Mouse (Mus musculus) layer of hippocampus, postnatal 10 days (tissue): ENCODE results near the gene Rnft2. TPM values are rescaled to one million over a fixed set of nuclear protein-coding genes. Genes with fewer than 3 reads are reported as not detected.

Experiments used
- DNase-seq, 2 experiments: peaks; one replicate each; pipeline ENCODE4 v3.0.0; 2021; ENCODE audit warnings: low spot score in 2 of 2
- total RNA-seq, 2 experiments: library from RNA; stranded (reverse); gene quantifications; 2 replicates each; pipeline ENCODE4 v1.2.3; 2021

Rnft2 gene
- total RNA-seq, 2 experiments from 2014 or later, result 85.9 to 91.1 TPM

- DNase-seq, result no peak
Observed at GRCm38 (mm10) chr5:118253551-118253950, 8.6 kb upstream of the Rnft2 start.

GRCm38 (mm10) chr5:118250987-118251386, 6.1 kb upstream of the Rnft2 start:
- no peak for DNase-seq

- no peak for DNase-seq
Observed at GRCm38 (mm10) chr5:118247378-118247777, 2.5 kb upstream of the Rnft2 start.

DNA sequence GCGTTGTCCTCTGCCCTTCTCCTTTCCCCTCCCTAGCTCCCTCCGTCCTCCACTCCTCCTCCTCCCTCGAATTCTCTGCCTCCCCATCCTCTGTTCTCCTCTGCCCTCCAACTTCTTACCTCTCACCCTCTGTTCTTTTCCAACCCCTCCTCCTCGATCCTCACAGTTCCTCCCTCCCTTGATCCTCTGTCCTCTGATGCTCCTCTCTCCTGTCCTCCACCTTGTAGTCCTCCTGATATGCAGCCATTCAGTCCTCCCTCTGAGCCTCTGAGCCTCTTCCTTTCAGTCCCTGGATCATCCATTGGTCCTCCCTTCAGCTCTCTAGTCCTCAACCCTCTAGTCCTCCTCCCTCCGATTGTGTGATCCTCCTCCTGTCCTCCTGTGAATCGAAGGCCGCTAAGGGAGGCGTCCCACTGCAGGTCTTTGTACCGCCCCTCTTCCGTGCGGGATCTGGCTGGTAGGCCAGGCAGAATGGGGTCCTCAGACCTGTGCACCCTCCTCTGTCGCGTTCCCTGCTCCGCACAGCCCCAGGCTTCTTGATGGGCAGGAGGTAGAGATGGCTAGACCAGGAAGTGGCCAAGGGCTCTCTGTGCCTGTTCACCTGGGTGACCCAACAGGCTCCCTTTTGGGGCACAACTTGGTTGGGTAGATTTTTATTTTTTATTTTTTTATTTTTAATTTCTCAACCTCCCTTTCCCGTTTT, 841 bp upstream of the Rnft2 start:
- DNase-seq, result peak in 1 of 2 experiments; percentile 28

GRCm38 (mm10) chr5:118239671-118240070, 5.2 kb downstream of the Rnft2 start:
- DNase-seq, result no peak

GRCm38 (mm10) chr5:118236891-118237290, 8.0 kb downstream of the Rnft2 start:
- peak; percentile 44 to 66 for DNase-seq

DNA sequence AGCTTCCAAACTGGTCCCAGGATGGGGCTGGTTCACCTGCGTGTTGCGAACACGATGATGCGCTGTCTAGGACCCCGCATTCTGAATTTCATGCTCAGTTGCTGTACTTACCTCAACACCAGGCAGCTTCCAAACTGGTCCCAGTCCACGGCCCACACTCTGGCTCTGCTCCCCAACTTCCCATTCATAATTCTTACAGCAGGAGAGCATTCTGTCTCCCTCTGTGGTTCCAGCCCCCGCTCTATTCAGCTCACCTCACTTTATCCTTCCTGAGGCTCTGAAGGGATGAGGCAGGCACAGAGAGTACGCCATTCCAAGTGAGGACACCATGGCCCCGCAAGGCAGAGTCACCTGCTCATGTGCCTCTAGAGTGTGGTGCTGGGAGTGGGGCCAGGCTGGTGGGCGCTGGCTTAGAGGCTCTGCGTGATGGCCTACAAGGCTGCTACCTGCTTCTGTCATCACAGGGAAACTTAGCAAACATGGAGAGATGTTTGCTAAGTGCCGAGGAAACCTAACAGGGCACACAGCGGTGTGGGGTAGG, 14.8 kb downstream of the Rnft2 start:
- no peak for DNase-seq

DNA sequence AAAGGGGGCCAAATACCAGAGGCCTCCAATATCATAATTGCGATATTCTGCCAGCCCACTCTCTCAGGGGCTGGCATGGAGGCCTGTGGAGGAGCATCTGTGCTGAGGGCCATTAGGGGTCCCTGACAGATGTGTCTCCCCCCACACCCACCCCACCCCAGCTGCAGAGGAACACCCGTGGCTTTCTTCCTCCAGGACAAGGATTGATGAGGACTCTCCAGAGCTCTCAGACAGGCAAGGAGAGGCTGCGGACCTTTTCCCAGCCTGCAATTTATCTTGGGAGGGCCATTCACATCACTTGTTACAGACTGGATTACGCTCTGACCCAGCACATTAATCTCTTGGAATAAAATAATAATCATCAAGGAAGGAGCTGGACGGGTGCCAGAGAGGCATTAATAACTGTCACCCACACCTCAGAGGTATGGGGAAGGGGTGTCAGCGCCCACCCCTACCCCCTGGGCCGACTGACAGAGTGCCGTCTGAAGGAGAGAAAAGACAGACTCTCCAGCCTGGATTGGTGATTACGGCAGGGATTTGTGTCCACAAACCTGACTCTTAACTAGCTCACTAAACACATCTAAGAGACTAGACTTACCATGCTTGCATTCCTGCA, 21.7 kb downstream of the Rnft2 start:
- DNase-seq, result no peak

- peak; percentile 30 to 45 for DNase-seq
Observed at GRCm38 (mm10) chr5:118217410-118217809, 27.5 kb downstream of the Rnft2 start.

DNA sequence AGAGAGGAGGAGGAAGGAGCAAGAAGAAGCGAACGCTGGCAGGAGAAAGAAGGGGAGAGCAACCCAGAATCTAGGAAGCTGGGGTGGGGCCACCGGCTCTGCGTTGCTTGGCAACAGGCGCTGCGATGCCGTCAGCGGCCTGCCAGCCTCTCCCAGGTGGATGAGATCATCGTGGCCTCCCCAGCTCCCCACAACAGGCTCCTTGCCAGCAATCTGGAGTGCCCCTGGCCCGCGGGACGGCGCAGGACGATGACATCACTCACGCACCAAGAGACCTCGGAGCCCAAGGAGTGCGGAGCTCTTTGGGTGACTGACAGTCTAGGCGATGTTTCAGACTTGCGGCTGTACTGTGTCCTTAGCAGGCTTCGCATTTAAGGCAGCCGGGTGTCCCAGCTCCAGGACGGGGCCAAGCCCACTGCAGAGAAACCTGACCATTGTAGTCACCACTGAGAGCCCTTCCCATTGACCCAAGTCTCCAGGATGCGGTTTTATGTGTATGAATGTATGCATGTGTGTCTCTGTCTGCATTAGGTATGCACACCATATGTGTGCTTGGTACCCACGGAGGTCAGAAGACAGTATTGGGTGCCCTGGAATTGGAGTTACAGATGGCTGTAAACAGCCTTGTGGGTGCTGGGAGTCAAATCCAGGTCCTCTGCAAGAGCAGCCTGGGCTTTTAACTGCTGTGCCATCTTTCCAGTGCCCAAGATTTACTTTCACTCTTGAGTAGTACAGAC, 30.3 kb downstream of the Rnft2 start:
- DNase-seq, result peak; percentile 75 to 84

DNA sequence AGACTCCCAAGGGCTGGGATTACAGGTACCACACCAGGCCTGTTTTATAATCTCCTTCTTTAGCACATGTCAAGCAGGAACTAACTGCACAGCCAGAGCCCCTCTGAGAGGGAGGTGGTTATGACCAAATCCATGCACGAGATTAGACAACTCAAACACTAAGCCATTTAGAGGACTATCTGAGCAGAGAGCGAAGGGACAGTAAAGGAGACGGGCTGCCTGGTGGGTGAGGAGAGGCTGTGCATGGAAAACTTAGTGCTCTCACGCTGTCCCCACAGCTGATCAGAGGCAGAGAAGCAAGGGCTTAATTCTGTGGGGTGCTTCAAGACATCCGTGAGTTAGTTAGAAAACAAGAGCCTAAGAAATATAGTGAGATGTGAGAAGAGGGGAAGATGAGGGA, 30.9 kb downstream of the Rnft2 start:
- no peak for DNase-seq

DNA sequence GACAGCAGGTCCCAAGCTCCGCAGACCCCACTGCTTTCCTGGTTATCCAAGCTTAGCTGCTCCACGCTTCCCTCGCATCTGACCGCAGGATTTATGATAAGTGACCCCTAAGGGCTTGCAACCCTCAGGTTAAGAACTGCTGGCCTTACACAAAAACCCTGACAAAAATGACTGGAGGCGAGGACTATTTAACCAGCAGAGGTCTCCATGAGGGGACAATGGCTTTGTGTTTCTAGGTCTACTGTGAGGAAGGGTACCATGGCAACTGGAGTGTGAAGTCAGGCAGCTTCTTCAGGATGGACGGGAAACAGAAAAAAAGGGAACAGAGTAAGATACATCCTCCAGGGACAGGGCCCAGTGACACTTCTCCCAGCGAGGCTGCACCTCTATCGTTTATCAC, 39.1 kb downstream of the Rnft2 start:
- DNase-seq, result no peak

GRCm38 (mm10) chr5:118204675-118205440, 40.1 kb downstream of the Rnft2 start:
- DNase-seq, result no peak

GRCm38 (mm10) chr5:118199670-118200069, 45.2 kb downstream of the Rnft2 start:
- DNase-seq, result no peak

DNA sequence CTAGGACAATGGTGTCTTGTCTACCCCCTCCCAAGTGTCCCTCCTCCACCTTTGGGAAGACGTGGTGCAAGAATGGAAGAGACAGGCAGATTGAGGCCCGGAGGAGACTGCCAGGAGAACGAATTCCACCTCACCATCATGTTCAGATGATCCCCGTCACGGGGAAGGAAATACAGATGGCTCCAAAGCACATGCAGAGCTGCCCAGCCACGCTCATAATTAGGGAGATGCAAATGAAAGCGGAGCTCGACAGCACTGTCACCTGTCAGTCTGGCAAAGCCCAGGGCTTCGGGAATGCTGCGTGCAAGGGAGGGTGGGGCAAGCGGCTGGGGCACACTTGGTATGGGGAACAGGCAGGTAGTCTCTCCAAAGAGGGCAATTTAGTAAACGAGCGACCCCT, 47.5 kb downstream of the Rnft2 start:
- DNase-seq, result no peak

GRCm38 (mm10) chr5:118192221-118192620, 52.7 kb downstream of the Rnft2 start:
- DNase-seq, result no peak

DNA sequence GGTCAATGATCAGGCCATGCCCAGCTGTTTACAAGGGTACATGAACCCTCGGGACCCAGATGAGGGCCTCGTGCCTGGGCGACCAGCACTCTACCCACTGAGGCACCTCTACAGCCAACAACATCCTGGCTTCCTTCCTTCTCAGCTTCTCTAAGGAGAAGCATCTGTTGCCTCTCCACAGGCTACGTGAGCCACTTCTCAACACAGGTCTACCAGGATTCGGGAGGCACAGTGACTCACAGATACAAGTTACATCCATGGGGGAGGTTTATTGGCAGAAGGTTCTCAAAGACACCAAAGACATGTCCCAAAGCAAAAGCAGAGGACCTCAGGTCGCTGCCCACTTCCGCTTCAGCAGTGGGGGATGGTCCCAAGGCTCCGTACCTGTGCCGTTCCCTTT, 54.4 kb downstream of the Rnft2 start:
- no peak for DNase-seq

- no peak for DNase-seq
Observed at GRCm38 (mm10) chr5:118188356-118188755, 56.6 kb downstream of the Rnft2 start.

- no peak for DNase-seq
Observed at GRCm38 (mm10) chr5:118186903-118187633, 57.8 kb downstream of the Rnft2 start.

DNA sequence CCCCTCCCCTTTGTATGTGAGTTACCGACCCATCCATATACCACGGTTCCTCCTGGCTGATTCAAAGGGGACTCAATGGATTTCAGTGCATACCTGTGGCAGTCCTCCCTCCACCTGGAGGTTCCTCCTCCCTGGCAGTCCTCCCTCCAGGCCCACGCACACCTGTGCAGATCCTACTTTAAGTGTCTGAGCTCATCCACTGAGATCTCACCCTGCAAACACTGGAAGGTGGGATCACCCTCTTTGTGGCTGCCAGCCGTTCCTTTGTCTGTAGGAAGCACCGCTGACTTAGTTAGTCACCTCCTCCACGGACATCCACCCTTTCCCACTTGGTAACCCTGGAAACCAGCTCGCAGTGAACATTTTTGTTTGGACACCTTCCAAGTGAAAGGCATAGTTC, 67.3 kb downstream of the Rnft2 start:
- no peak for DNase-seq

DNA sequence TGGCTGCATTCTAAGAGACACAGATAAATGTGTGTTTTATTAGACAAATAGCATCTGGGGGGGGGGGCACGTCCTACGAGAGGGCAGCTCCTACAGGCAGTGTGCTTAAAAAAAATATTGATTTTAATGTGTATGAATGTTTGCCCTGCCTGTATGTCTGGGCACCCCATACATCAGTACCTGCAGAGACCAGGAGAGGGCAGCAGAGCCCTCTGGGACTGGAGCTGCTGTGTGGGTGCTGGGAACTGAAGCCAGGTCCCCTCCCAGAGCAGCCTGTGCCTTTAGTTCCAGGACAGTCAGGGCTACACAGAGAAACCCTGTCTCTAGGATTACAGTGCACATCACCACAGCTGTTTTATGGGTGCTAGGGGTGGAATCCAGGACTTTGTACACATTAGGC, 69.8 kb downstream of the Rnft2 start:
- DNase-seq, result no peak
